Mouse (Mus musculus) neural tube, embryonic 12.5 days (tissue): ENCODE results near the gene Il12rb2. TPM values are rescaled to one million over a fixed set of nuclear protein-coding genes. Genes with fewer than 3 reads are reported as not detected.

Experiments used
- ATAC-seq: fragments of 200-750 bp; cut with Nextera tagmentation; 2 replicates; pipeline ENCODE4 v1.8.0; 2017; ENCODE audit warnings: low read depth, mild to moderate bottlenecking, moderate TSS enrichment, moderate library complexity; ENCODE audit not compliant: low FRiP score
- H3K27ac ChIP-seq: fragments of 300-500 bp; sonication (generic); 2 replicates; pipeline ENCODE4 v1.5.1; 2016
- H3K27me3 ChIP-seq: fragments of 300-500 bp; sonication (generic); replicated peaks from 2 replicates; pipeline ENCODE4 v1.6.1; 2016; ENCODE audit warnings: mild to moderate bottlenecking
- H3K36me3 ChIP-seq: fragments of 300-500 bp; sonication (generic); 2 replicates; pipeline ENCODE4 v1.6.1; 2016; ENCODE audit warnings: mild to moderate bottlenecking
- H3K4me1 ChIP-seq: fragments of 300-500 bp; sonication (generic); 2 replicates; pipeline ENCODE4 v1.6.1; 2016
- H3K4me2 ChIP-seq: fragments of 300-500 bp; sonication (generic); replicated peaks from 2 replicates; pipeline ENCODE4 v1.6.1; 2016; ENCODE audit warnings: mild to moderate bottlenecking
- H3K4me3 ChIP-seq: fragments of 300-500 bp; sonication (generic); 2 replicates; pipeline ENCODE4 v1.5.1; 2016
- H3K9ac ChIP-seq: fragments of 300-500 bp; sonication (generic); 2 replicates; pipeline ENCODE4 v1.6.1; 2016; ENCODE audit warnings: mild to moderate bottlenecking
- H3K9me3 ChIP-seq: fragments of 300-500 bp; sonication (generic); 2 replicates; pipeline ENCODE4 v1.6.1; 2016; ENCODE audit warnings: mild to moderate bottlenecking
- WGBS: fragments of 180-500 bp; shearing (Covaris S2); methylation state at CpG from one replicate; pipeline ENCODE4 v1.1.7; 2016; 5-methylcytosine and 5-hydroxymethylcytosine counted together
- polyA plus RNA-seq: library from polyadenylated mRNA; unstranded; fragments of >200 nt; fragmentation: Nextera tagmentation; extraction: Ambion mirVana; gene quantifications from 2 replicates; pipeline ENCODE4 v1.2.1, GENCODE M21; 2016

Il12rb2 gene
- polyA plus RNA-seq, 1 experiment from 2014 or later, result 0.10 TPM

DNA sequence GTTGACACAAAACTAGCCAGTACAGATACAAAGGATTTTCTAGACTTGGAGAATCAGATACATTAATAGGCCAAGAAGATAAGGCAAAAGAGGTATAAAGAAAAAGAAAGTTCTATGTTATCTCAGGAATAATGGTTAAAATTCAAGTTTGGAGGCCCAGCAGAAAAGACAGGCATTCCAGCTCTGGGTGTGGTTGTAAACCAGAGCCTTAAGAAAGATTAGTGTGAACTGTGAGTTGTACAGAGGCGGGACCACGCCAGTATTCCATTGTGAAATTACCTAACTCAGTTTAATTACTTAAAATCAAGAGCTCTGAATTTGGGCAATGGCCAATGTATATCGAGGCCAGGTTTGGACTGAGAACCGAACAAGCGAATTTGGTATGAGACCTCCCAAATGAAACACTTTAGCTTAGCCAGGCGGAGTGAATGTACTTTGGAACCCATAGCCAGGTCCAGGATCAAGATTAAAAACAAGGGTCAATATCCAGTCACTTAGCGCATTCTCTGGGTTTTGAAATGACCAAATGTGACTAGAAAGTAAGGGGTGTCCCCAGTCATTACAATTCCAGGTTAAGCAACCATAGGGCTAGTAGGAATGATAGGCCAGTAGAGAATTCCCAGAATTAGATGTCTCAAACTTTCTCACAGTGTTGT lies 132.1 kb downstream of the Il12rb2 start:
- no peak overlapping the region for H3K9ac ChIP-seq
- no peaks in the 10 kb centered on the region for H3K9me3 ChIP-seq
- H3K4me3 ChIP-seq, result no peak overlapping the region
- H3K36me3 ChIP-seq, result no peaks in the 10 kb centered on the region
- no peaks in the 10 kb centered on the region for H3K27me3 ChIP-seq
- no peaks in the 10 kb centered on the region for H3K4me1 ChIP-seq
- 96% methylated on average over 7 of the region's 7 CpGs for WGBS
- no peak overlapping the region for H3K27ac ChIP-seq
- ATAC-seq, result no peak
- no peak overlapping the region for H3K4me2 ChIP-seq

Other genes starting within 250 kb of the Il12rb2 start
- 428 and 429 TPM in 2 replicates for gene Serbp1, start 138.0 kb downstream of the Il12rb2 start, polyA plus RNA-seq
- not detected in 2 replicates for gene Il23r, start 115.7 kb upstream of the Il12rb2 start, polyA plus RNA-seq
- gene Tacstd2, start 159.6 kb upstream of the Il12rb2 start, polyA plus RNA-seq, result 2.7 and 2.8 TPM in 2 replicates